Mouse (Mus musculus) liver, adult 2 months (tissue): ENCODE measurements at regions not wholly inside any gene's neighbourhood (a gene's known extent, or its start where the extent isn't known, plus 50 kb on each side); places are given as distances from the start of the nearest gene placed in this dataset.

Source experiments
- CTCF ChIP-seq: fragments of 200-500 bp; IDR thresholded peaks from 2 replicates; pipeline ENCODE4 v1.5.1; 2011; ENCODE audit warnings: low read depth, low read length, control low read depth
- POLR2A ChIP-seq: fragments of 200-500 bp; IDR thresholded peaks from 2 replicates; pipeline ENCODE4 v1.6.1; 2011; ENCODE audit warnings: low read length, control low read depth; ENCODE audit not compliant: insufficient read depth; ENCODE audit errors: extremely low read depth

DNA sequence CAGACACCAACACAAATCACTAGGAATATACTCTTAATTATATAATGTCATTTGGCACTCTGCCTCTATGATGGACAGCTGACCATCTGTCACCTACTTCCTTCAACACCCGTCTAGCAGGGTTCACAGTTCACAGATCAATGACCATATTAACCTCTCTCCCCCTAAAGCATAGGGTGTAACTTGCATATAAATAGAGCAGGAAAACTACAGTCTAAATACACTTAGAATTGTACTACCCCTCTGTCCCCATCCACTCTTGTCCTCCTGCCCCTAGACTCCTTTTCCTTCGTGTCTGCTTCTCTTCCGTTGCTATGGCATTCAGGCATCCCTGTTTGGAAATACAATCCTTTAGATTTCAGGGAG is 181.6 kb downstream of the Atp6ap1l start:
- TF ChIP-seq POLR2A = no peak
- no peak for TF ChIP-seq CTCF
